Mouse (Mus musculus) cerebellum, adult 8-10 months (tissue): Measurements from ENCODE around the gene Efnb1.
"Not testable (repeated sequence)": the region's sequence is repeated elsewhere in the genome, so short reads cannot be mapped to it uniquely, and the experiment has no call there.

Experiments used
- DNase-seq: peaks from one replicate; pipeline ENCODE4 v3.0.0; 2022

The Efnb1 gene

GRCm38 (mm10) chrX:99135523-99136258, at the start of gene Efnb1:
Gene Efnb1 (plus strand): TSS chrX:99136130.
- peak; percentile 77 for DNase-seq

DNA sequence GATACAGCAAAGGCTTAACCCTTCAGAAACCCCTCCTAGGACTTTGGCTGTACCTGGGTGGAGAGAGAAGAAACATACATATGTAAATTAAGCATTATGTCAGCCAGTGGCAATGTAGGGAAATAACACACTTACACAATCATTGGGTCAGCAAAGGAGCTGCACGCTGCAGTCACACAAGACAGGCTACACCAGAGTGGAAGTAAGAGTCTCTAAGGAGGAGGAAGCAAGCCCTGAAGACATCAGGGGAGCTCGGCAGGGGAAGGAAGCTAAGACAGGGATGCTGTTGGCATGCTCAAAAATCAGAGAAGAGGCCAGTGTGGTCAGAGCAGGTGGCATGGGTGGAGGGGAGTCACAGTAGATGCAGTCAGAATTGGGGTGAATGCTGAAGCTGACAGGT, 43.2 kb upstream of the Efnb1 start:
- DNase-seq, result no peak

DNA sequence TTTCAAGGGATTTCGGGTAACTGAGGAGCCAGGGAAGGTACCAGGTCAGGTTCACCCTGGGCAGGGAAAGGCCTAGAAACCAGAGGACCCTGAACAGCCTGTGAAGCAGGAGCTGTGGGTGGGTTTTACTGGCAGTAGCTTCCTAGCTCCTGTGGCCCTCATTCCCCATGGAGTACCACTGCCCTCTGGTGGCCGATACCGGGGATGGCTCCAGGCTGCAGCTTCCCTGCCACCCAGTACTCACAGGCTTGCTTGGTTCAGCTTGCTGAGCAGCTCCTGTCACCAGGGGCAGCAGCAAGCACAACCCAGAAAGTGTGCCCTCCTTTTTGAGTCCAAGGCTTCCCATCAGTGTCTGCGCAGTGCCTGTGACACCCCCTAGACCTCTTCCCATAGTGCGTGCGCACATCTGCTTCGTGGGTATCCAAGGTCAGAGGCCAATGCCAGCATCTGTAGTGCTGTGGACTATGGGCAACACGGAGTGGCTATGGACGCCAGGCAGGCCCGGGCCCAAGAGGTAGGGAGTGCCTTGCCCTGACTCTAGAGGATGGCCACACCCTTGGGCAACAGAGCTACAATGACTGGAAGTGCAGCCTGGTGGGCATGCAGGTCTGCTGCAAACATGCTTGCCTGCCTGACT, 24.7 kb upstream of the Efnb1 start:
- DNase-seq, result not testable (repeated sequence)

GRCm38 (mm10) chrX:99119510-99119909, 16.4 kb upstream of the Efnb1 start:
- DNase-seq, result no peak

DNA sequence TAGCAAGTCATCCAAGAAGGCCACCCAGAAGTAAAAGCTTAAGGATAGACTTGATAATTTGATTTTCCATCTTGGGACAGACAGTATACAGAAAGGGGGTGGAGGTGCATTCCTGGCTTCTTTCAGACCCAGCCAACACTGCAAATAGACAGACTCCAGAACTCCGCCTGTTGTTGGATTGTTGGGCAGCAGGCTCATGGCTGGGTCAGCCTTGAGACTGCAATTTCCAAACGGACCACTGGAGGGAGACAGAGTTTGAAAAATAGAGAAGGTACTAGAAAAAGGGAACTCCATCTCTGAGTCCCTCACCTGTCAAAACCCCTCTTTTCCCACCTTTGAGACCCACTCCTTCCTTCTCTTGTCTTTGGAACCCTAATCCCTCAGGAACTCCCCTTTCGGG, 5.9 kb upstream of the Efnb1 start:
- peak; percentile 67 for DNase-seq

GRCm38 (mm10) chrX:99132573-99132972, 3.4 kb upstream of the Efnb1 start:
- DNase-seq, result no peak

- peak; percentile 81 for DNase-seq
Observed at GRCm38 (mm10) chrX:99134891-99135290, 1.0 kb upstream of the Efnb1 start.

GRCm38 (mm10) chrX:99136431-99136966, 569 bp downstream of the Efnb1 start:
- DNase-seq, result peak; percentile 27

DNA sequence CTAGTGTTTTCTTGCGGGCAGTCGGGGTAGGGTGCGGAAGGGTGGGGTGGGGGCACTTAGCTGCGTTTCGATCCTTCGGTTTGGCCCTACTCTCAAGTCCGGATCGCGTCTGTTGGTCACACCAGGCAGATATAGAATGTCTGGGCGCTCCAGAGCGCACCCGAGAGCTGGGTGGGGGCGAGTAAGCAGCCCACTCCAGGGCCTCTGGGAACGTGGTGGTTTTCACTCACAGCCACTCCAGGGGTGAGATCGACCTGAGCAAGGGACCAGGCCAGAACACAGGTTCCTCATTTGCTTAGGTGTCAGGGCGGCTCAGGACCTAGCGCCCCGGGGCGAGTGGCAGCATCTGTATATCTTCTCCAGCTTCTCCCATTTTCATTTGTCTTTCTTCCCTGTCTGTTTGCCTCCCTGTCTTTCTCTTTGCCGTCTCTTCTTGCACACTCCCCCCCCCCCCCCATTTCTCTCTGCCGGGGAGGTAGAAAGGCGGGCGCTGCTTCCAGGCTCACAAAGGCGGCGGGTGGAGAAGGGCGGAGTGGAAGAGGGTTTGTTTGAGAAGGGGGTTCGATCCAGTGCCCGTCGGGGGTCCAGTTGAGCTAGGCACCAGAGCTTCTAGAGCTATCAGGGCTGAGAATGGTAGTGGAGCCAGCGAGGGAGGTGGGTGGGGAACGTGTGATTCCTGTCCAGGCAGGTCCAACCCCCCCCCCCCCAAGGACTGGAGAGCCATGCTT, 1.4 kb downstream of the Efnb1 start:
- no peak for DNase-seq

- DNase-seq, result no peak
Observed at GRCm38 (mm10) chrX:99137928-99138740, 2.2 kb downstream of the Efnb1 start.

GRCm38 (mm10) chrX:99141079-99141478, 5.1 kb downstream of the Efnb1 start:
- DNase-seq, result no peak

DNA sequence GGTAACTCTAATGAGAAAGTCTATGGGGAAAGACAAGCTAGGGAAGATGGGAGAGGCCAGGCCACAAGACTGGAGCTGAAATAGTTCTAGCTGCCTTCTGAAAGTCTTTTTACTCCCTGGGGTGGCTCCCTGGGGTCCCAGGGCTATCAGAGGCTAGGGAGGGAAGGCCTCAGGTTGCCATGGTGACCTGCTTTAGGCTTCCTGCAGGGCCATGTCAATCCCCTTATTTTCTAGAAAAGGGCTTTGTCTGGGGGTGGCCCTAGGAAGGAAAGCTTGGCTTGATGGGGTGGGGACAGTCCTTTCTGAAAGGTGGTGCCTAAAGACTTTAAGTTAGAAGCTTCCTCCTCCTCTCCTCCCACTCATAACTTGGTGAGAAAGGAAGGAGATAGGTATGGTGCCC, 6.0 kb downstream of the Efnb1 start:
- DNase-seq, result no peak

DNA sequence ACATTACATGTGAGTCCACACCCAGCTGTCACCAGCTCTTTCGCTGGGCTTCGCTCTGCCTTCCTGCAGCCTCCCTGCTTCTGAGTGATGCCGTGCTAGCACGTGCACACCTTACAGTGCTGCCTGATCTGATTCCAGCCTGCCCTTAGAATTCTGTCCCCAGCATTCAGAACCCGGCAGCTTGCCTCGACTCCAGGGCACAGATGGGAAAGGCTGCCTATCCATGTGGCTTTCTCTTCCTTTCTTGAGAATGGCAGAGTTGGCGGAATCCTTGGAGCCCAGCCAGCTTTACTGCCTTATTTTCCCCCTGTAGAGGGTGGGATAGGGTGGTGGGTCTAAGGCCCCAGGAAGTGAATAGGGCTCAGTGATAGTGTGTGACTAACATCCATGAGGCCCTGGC, 9.6 kb downstream of the Efnb1 start:
- DNase-seq, result no peak

- DNase-seq, result no peak
Observed at GRCm38 (mm10) chrX:99148061-99148905, 12.4 kb downstream of the Efnb1 start.

GRCm38 (mm10) chrX:99149047-99149446, 13.1 kb downstream of the Efnb1 start:
- DNase-seq, result no peak

- no peak for DNase-seq
Observed at GRCm38 (mm10) chrX:99149900-99150299, 14.0 kb downstream of the Efnb1 start.

DNA sequence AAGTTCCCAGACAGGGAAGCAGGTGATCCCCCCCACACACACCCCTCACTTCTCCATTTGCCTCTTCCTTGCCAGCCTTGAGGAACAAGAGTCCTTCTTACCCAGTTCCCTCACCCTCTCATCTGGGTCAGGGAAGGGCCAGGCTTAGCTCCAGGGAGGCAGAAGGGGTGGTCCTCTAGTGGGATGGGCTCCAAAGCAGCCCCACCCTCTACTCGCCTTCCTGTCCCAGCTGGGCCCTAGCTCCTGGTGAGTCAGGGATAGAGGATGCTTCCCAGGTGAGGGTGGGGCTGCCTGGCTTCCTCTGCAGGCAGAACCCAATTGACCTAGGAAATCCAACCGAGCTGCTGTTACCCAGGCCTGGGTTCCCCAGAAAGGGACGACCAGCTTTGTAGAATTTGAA, 14.8 kb downstream of the Efnb1 start:
- no peak for DNase-seq

GRCm38 (mm10) chrX:99151434-99151833, 15.5 kb downstream of the Efnb1 start:
- DNase-seq, result no peak

- no peak for DNase-seq
Observed at GRCm38 (mm10) chrX:99152141-99152540, 16.2 kb downstream of the Efnb1 start.

GRCm38 (mm10) chrX:99152566-99153265, 16.8 kb downstream of the Efnb1 start:
- DNase-seq, result no peak

DNA sequence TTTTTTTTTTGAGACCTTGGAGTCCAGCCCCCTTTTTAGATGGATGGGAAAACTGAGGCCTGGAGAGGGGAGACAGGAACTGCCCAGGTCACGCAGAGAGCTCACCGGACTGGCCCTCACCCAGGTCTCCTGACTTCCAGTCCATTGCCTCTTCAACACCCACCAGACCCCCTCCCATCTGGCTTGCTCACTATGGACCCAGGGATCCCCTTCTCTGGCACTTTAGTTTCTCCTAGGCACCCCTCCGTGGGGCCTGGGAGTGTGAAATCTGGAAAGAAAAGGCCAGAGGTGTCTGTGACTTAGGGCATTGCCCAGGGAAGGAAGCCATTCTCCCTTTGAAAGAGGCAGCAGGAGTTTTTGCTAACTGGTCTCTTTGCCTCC, 17.3 kb downstream of the Efnb1 start:
- no peak for DNase-seq
